Mouse (Mus musculus) hindbrain, embryonic 11.5 days (tissue): ENCODE measurements around the gene H60c. TPM values are rescaled to one million over a fixed set of nuclear protein-coding genes. Genes with fewer than 3 reads are reported as not detected.
"Not testable (repeated sequence)": the region's sequence is repeated elsewhere in the genome, so short reads cannot be mapped to it uniquely, and the experiment has no call there.

Source experiments
- ATAC-seq: fragments of 200-750 bp; cut with Nextera tagmentation; 2 replicates; pipeline ENCODE4 v1.8.0; 2017; ENCODE audit warnings: mild to moderate bottlenecking, moderate TSS enrichment, moderate library complexity; ENCODE audit not compliant: low FRiP score
- DNase-seq: peaks from one replicate; pipeline ENCODE4 v3.0.0-alpha.2; 2015; ENCODE audit warnings: low spot score
- H3K27ac ChIP-seq: fragments of 300-500 bp; sonication (generic); 2 replicates; pipeline ENCODE4 v1.5.1; 2014; ENCODE audit warnings: mild to moderate bottlenecking, low read depth, low read length
- H3K27me3 ChIP-seq: fragments of 300-500 bp; sonication (generic); 2 replicates; pipeline ENCODE4 v1.6.1; 2014; ENCODE audit warnings: mild to moderate bottlenecking, low read length, moderate library complexity, mixed read lengths; ENCODE audit not compliant: control insufficient read depth, insufficient read depth
- H3K36me3 ChIP-seq: fragments of 300-500 bp; sonication (generic); 2 replicates; pipeline ENCODE4 v1.6.1; 2014; ENCODE audit warnings: mild to moderate bottlenecking, low read length, moderate library complexity, mixed read lengths; ENCODE audit not compliant: control insufficient read depth, insufficient read depth
- H3K4me1 ChIP-seq: fragments of 300-500 bp; sonication (generic); replicated peaks from 2 replicates; pipeline ENCODE4 v1.6.1; 2014; ENCODE audit warnings: low read length, mixed read lengths; ENCODE audit not compliant: control insufficient read depth, insufficient read depth
- H3K4me2 ChIP-seq: fragments of 300-500 bp; sonication (generic); replicated peaks from 2 replicates; pipeline ENCODE4 v1.6.1; 2014; ENCODE audit warnings: mild to moderate bottlenecking, low read depth, low read length
- H3K4me3 ChIP-seq: fragments of 300-500 bp; sonication (generic); 2 replicates; pipeline ENCODE4 v1.5.1; 2014; ENCODE audit warnings: low read depth, low read length
- H3K9ac ChIP-seq: fragments of 300-500 bp; sonication (generic); 2 replicates; pipeline ENCODE4 v1.6.1; 2014; ENCODE audit warnings: low read depth, low read length
- H3K9me3 ChIP-seq: fragments of 300-500 bp; sonication (generic); 2 replicates; pipeline ENCODE4 v1.6.1; 2016; ENCODE audit warnings: low read length; ENCODE audit not compliant: control insufficient read depth
- WGBS: fragments of 180-500 bp; shearing (Covaris S2); extraction: QIAGEN DNeasy Blood & Tissue Kit; methylation state at CpG from one replicate; pipeline ENCODE4 v1.1.7; 2014; 5-methylcytosine and 5-hydroxymethylcytosine counted together
- polyA plus RNA-seq: library from polyadenylated mRNA; unstranded; fragments of >200 nt; fragmentation: Nextera tagmentation; extraction: Ambion mirVana; gene quantifications from 2 replicates; pipeline ENCODE4 v1.2.1, GENCODE M21; 2014

H60c gene
- polyA plus RNA-seq, 1 experiment from 2014 or later, result not detected

- ATAC-seq (no peak), DNase-seq (no peak)
- no peak overlapping the region for H3K4me2 ChIP-seq
- H3K27me3 ChIP-seq, result no peaks in the 10 kb centered on the region
- H3K4me1 ChIP-seq, result no peaks in the 10 kb centered on the region
- H3K4me3 ChIP-seq, result no peak overlapping the region
- 85% methylated on average over 2 of the region's 2 CpGs for WGBS
- no peak overlapping the region for H3K27ac ChIP-seq
- no peaks in the 10 kb centered on the region for H3K36me3 ChIP-seq
- no peak overlapping the region for H3K9ac ChIP-seq
- H3K9me3 ChIP-seq, result no peaks in the 10 kb centered on the region
Measured at GRCm38 (mm10) chr10:3262784-3263183, 4.8 kb downstream of the H60c start.

DNA sequence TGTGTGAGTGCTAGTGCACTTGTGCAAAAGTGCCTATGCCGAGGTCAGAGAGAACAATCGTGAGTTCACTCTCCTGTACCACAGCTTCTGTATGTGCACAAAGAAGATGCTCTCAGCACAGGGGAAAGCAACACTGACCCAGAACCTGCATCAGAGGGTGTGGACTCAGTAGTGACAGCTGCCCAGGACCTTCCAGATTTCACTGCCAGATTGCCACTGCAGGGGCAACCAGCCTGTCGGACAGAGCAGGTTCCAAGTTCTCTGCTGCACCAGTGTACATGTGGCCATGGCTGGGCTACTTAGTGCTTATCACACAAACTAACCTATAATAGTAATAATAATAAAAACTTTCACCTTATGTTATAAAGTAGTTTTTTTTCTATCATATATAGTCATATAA lies 10.2 kb downstream of the H60c start:
- Histone ChIP-seq H3K27ac (no peak overlapping the region), H3K4me3 (no peak overlapping the region), H3K9ac (no peak overlapping the region), H3K9me3 (no peaks in the 10 kb centered on the region; the same call in 1 of the 2 replicates), H3K4me2 (no peak overlapping the region), H3K36me3 (no peaks in the 10 kb centered on the region), H3K27me3 (no peaks in the 10 kb centered on the region), H3K4me1 (no peaks in the 10 kb centered on the region)
- WGBS, result 88% methylated on average over 3 of the region's 3 CpGs
- DNase-seq, result no peak
- ATAC-seq, result no peak

GRCm38 (mm10) chr10:3238436-3238835 lies 29.1 kb downstream of the H60c start:
- H3K9me3 ChIP-seq, H3K27me3 ChIP-seq, H3K36me3 ChIP-seq, H3K27ac ChIP-seq, DNase-seq, H3K4me3 ChIP-seq, H3K4me2 ChIP-seq, H3K9ac ChIP-seq, ATAC-seq, H3K4me1 ChIP-seq: not testable (repeated sequence)
- 86% methylated on average over 5 of the region's 5 CpGs for WGBS

- Histone ChIP-seq H3K4me2 (no peak overlapping the region), H3K36me3 (no peaks in the 10 kb centered on the region), H3K4me3 (no peak overlapping the region), H3K9me3 (no peaks in the 10 kb centered on the region), H3K9ac (no peak overlapping the region), H3K27me3 (no peaks in the 10 kb centered on the region), H3K27ac (no peak overlapping the region), H3K4me1 (no peaks in the 10 kb centered on the region)
- DNase-seq (no peak), ATAC-seq (no peak)
- 69% methylated on average over 5 of the region's 5 CpGs for WGBS
Measured at GRCm38 (mm10) chr10:3236638-3237270, 30.8 kb downstream of the H60c start.

DNA sequence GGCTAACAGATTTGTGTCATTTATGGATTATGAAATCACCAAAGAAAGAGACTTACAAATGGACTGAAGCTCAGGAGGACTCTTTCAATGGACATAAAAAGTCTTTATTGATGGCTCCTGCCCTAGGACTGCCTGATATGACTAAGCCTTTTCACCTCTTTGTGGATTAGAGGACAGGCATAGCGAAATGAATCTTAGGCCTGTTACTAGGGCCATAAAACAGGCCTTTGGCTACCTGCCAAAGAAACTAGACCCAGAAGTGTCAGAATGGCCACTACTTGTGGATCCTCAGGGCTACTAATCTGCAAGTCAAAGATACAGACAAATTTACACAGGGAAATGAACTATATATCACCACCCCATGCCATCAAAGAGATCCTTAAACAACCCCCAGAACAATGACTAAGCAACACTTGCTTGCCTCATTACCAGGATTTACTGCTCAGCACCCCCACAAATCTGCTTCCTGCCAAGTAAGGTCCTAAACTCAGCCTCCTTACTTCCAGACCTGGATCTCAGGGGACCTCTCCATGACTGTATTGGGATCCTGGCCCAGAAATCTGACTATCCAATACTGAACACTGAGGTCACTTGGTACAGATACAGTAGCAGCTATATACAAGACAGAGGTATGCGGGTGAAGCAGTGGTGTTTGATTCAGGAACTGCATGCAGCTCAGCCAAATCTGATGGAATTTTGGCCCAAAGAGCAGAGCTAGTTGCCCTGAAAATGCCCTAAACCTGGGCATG lies 39.0 kb downstream of the H60c start:
- WGBS, result 75% methylated on average over 2 of the region's 2 CpGs
- H3K4me3 ChIP-seq, result no peak overlapping the region
- no peak for DNase-seq
- H3K4me1 ChIP-seq, result no peaks in the 10 kb centered on the region
- H3K36me3 ChIP-seq, result no peaks in the 10 kb centered on the region
- no peak for ATAC-seq
- H3K27me3 ChIP-seq, result no peaks in the 10 kb centered on the region
- no peaks in the 10 kb centered on the region for H3K9me3 ChIP-seq
- H3K9ac ChIP-seq, result no peak overlapping the region
- no peak overlapping the region for H3K27ac ChIP-seq
- no peak overlapping the region for H3K4me2 ChIP-seq

Other genes starting within 250 kb of the H60c start
- 11.3 and 13.6 TPM in 2 replicates for gene Ppp1r14c, start 98.3 kb upstream of the H60c start, polyA plus RNA-seq